Mouse (Mus musculus) cerebellum, postnatal 36 days (tissue): ENCODE data around the gene Cd4.

Experiments used
- DNase-seq, 2 experiments: peaks; one replicate each; pipeline ENCODE4 v3.0.0; 2021 to 2022; ENCODE audit warnings: mixed read lengths in 2 of 2

Gene Cd4

GRCm38 (mm10) chr6:124887986-124888385 lies at the start of gene Cd4:
Gene Cd4 (minus strand): TSS chr6:124888221.
- DNase-seq = no peak

DNA sequence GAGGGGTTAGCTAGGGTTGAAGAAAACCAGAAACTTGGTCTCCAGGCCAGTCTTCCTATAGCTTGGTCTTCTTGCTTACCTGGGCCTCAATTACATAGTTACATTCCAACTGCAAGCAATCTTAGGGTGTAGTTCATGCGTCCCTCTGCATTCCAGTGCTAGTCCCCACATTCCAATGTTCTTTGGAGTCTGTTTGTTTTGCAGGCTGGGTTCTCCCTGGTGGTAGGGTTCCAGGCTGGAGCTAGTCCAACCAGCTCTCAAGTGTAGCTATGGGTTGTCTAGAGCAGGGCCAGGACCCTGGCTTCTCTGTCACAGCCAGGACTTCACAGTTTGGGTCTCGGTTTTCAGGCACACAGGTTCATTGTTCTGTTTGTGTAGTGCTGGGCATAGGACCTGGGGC lies 49.5 kb upstream of the Cd4 start:
- no peak for DNase-seq

GRCm38 (mm10) chr6:124936681-124937080 lies 48.7 kb upstream of the Cd4 start:
- peak; percentile 23 to 41 for DNase-seq

- DNase-seq = no peak
Measured at GRCm38 (mm10) chr6:124934670-124935069, 46.6 kb upstream of the Cd4 start.

DNA sequence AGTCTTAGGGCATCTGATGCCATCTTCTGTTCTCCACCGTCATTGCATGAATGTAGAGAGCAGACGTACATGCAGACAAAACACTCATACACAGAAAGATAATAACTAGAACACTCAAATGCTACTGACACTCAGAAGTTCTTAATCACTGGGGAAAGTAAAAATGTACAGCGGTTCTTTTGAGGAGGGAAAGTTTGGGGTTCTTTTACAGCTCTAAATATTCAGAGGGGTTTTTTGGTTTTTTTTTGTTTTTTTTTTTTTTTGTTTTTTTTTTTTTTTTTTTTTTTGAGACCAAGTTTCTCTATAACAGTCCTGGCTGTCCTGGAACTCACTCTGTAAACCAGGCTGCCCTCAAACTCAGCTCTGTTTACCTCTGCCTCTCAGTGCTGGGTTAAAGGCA lies 45.1 kb upstream of the Cd4 start:
- DNase-seq = no peak

- DNase-seq = no peak
Measured at GRCm38 (mm10) chr6:124932314-124932695, 44.3 kb upstream of the Cd4 start.

GRCm38 (mm10) chr6:124931525-124932313 lies 43.7 kb upstream of the Cd4 start:
- no peak for DNase-seq

GRCm38 (mm10) chr6:124930754-124931524 lies 42.9 kb upstream of the Cd4 start, which contains the start of gene Mlf2:
Gene Mlf2 (plus strand): TSS chr6:124931386.
- peak; percentile 100 for DNase-seq

DNA sequence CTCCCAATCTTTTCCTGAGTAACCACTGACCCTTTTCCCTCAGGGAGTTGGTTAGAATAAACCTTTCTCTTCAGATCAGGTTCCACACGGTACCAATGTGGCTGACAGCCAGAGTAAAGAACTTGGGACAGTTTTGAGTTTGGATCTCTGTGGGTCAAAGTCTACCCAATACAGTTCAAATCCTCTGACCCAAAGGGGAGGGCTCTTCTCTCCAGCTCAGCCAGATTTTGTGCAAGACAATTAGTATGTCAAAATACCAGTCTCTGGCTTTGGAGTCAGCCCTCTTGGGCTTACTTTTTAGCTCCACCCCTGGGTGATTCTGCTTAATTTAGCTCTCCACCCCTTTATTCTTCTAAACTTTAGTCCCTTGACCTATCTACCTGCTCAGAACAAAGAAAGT lies 42.2 kb upstream of the Cd4 start:
- DNase-seq = no peak

- no peak for DNase-seq
Measured at GRCm38 (mm10) chr6:124925941-124926340, 37.9 kb upstream of the Cd4 start.

DNA sequence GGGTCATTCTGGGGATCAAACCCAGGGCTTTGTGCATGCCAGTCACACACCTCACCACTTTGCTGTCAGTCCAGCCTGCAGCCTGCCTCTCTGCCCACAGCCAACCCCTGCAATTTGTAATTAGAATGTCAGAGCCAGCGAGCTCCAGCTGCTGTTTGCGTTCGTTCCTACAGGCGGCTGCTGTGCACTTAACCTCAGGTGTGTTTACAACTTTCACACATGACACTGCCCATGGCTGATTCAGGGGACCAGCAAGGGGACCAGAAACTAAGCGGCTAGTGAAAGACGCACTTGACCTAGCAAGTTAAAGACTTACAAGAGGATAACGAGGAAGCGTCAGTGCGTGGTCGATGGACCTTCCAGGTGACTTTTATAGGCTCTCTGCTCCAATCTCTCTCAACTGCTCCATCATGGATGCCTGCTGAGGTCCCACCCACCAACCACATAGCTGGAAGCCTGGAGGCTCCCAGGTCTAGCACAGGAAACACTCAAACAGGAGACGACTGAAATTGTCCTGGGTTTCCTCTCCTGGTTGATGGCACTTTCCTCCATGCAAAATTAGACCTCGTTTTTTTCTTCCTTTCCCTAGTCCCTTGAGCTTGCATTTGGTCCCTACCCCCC lies 37.3 kb upstream of the Cd4 start:
- DNase-seq = no peak

DNA sequence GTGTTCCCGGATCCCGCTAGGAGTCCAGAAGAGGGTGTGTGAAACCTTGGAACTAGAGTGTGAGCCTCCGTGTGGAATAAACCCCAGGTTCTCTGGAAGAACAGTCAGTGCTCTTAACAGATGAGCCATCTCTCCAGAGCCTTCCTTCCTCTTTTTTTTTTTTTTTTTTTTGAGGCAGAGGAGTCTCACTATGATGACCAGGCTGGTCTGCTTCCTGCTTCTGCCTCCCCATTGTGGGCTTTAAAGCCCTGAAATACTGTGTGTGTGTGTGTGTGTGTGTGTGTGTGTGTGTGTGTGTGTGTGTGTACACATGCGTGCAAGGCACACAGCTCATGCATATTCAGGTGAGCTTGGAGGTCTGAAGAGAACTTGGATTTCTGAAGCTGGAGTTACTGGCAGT lies 33.5 kb upstream of the Cd4 start:
- DNase-seq = no peak

DNA sequence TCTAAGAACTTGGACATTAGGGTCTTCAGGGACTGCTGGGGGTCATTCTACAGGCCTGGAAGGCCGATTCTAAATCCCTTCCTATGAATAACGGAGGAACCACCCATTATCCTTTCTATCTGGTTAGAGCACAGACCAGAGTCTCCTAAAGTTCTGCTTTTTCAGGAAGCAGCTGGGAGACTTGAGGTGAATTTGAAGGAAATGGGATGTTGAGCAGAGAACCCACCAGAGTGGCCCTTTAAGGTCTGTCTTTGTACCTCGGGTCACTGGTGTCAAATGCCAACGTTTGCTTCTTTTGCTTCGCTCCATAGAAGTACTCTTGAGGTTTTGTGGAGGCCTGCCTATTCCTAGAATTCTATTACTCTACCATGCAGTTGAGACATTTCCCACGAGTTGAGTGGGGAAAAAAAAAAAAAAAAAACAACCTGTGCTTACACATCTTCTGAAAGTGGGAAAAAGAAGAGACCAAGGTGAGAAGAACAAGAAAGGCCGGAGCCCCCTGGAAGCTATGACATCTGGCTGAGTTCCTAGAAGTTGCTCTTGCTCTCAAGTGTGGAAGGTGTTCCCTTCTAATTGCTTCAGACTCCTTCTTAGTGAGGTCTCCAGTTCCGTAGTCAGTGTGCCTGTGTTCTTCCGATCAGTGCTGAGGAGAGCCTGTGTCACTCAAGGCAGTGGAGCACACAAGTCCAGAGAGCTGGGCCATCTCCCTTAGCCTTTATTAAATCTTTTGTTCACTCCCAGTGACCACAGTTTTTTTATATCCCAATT lies 32.5 kb upstream of the Cd4 start:
- DNase-seq = no peak

GRCm38 (mm10) chr6:124919695-124920317 lies 31.8 kb upstream of the Cd4 start, which contains the start of gene Ptms:
Gene Ptms (minus strand): TSS chr6:124920103.
- peak; percentile 97 to 98 for DNase-seq

GRCm38 (mm10) chr6:124918890-124919627 lies 31.0 kb upstream of the Cd4 start:
- DNase-seq = no peak

- DNase-seq = no peak
Measured at GRCm38 (mm10) chr6:124918331-124918690, 30.3 kb upstream of the Cd4 start.

DNA sequence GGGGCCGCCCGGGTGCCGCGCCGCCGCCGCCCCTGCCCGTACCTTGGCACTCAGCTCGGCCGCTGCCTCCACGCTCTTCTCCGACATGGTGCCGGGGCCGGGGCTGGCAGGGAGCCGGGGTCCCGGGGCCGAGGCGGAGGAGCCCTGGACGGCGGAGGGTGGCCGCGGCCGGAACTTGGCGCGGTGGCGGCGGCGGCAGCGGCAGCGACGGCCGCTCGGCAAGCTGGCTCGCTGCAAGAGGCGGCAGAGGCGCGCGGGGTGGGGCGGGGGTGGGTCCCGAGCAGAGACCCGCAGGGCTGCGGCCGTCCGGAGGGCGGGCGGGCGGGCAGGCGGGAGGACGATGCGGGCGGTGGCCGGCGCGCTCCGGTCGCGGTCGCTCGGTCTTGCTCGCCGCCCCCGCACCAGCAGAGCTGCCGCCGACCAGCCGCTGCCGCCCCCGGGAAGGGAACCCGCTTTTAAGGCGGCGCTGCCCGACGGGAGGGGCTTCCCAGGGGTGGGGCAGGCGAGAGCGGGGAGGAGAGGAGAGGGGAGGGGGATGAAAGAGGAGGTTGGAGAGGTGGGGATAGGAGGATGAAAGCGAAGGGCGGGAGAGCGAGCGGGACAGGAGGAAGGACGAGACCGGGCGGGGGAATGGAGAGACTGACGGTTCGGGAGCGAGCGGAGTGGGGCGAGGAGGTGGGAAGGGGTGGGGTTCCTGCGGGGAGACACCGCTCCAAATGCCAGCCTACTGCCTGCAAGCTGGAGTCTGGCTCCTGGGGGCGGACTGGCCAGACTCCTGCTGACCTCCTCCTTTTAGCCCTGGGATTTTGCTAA lies 29.7 kb upstream of the Cd4 start:
- peak; percentile 88 to 95 for DNase-seq

DNA sequence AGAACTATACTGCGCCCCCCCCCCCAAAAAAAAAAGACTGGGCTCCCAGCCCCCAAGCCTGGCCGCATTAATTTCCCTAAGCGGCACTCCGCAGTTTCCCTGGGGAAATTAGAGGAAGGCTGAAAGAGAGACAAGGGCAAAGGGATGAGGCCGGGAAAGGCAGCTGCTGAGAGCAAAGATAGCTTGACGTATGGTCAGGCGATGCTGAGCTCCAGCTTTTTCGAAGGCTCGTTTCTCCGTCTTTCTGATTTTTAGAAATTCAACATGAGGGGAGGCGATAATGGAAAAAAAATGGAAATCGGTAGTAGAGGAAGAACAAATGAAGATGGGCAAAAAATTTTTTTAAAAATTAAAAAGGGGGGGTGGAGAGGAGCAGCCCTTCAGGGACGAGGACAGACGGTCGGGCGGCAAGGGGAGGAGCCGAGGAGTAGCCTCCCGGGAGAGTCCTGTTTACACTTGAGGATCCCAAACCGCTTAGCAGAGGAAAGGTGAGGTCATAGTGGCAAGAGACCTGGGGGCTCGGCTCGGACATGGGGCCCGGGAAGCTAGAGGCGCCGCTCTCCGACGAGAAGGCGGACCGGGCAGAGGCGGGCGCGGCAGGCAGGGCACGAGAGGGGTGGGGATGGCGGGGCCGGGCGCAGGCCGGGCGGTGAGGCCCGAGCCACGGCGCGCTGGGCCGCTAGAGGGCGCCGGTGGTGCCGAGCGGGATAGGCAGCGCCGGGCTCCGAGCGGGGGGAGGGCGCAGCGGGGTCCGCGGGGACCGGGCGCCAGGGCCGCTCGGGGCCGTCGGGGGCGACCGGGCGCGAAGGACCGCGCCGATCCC lies 28.9 kb upstream of the Cd4 start:
- DNase-seq = peak; percentile 94 to 97

GRCm38 (mm10) chr6:124915942-124916694 lies 28.1 kb upstream of the Cd4 start:
- no peak for DNase-seq
